Mouse (Mus musculus) hindbrain, embryonic 14.5 days (tissue): Measurements from ENCODE around the gene Stra6. TPM values are rescaled to one million over a fixed set of nuclear protein-coding genes. Genes with fewer than 3 reads are reported as not detected.

Source experiments
- ATAC-seq: fragments of 200-750 bp; cut with Nextera tagmentation; 2 replicates; pipeline ENCODE4 v1.8.0; 2017; ENCODE audit warnings: moderate number of reproducible peaks, mild to moderate bottlenecking, moderate TSS enrichment, moderate library complexity; ENCODE audit not compliant: low FRiP score
- DNase-seq: peaks from one replicate; pipeline ENCODE4 v3.0.0-alpha.2; 2015; ENCODE audit warnings: low spot score
- H3K27ac ChIP-seq: fragments of 300-500 bp; sonication (generic); 2 replicates; pipeline ENCODE4 v1.5.1; 2014; ENCODE audit warnings: mild to moderate bottlenecking, moderate library complexity
- H3K27me3 ChIP-seq: fragments of 300-500 bp; sonication (generic); 2 replicates; pipeline ENCODE4 v1.6.1; 2014; ENCODE audit warnings: mild to moderate bottlenecking, low read length, mixed read lengths; ENCODE audit not compliant: control insufficient read depth, insufficient read depth
- H3K36me3 ChIP-seq: fragments of 300-500 bp; sonication (generic); replicated peaks from 2 replicates; pipeline ENCODE4 v1.6.1; 2014; ENCODE audit not compliant: control insufficient read depth, insufficient read depth
- H3K4me1 ChIP-seq: fragments of 300-500 bp; sonication (generic); replicated peaks from 2 replicates; pipeline ENCODE4 v1.6.1; 2014; ENCODE audit warnings: antibody characterized with exemption, low read length, mixed read lengths; ENCODE audit not compliant: control insufficient read depth, insufficient read depth
- H3K4me2 ChIP-seq: fragments of 300-500 bp; sonication (generic); replicated peaks from 2 replicates; pipeline ENCODE4 v1.6.1; 2014; ENCODE audit warnings: mild to moderate bottlenecking, moderate library complexity
- H3K4me3 ChIP-seq: fragments of 300-500 bp; sonication (generic); replicated peaks from 2 replicates; pipeline ENCODE4 v1.5.1; 2014; ENCODE audit warnings: mild to moderate bottlenecking, low read length
- H3K9ac ChIP-seq: fragments of 300-500 bp; sonication (generic); 2 replicates; pipeline ENCODE4 v1.6.1; 2014
- H3K9me3 ChIP-seq: fragments of 300-500 bp; sonication (generic); 2 replicates; pipeline ENCODE4 v1.6.1; 2016; ENCODE audit warnings: low read length; ENCODE audit not compliant: control insufficient read depth
- WGBS: fragments of 180-500 bp; shearing (Covaris S2); extraction: QIAGEN DNeasy Blood & Tissue Kit; methylation state at CpG from one replicate; pipeline ENCODE4 v1.1.7; 2014; 5-methylcytosine and 5-hydroxymethylcytosine counted together
- polyA plus RNA-seq: library from polyadenylated mRNA; unstranded; fragments of >200 nt; fragmentation: Nextera tagmentation; extraction: Ambion mirVana; gene quantifications from 2 replicates; pipeline ENCODE4 v1.2.1, GENCODE M21; 2014

Stra6 gene
- polyA plus RNA-seq, 1 experiment from 2014 or later: 22.1 TPM

- no peak overlapping the region for H3K9ac ChIP-seq
- H3K27ac ChIP-seq: no peak overlapping the region
- H3K27me3 ChIP-seq: no peaks in the 10 kb centered on the region
- no peak overlapping the region for H3K4me3 ChIP-seq
- DNase-seq (no peak), ATAC-seq (no peak)
- no peaks in the 10 kb centered on the region for H3K9me3 ChIP-seq
- H3K36me3 ChIP-seq: no peaks in the 10 kb centered on the region
- WGBS: 84% methylated on average over 5 of the region's 5 CpGs
- no peak overlapping the region for H3K4me2 ChIP-seq
- H3K4me1 ChIP-seq: no peaks in the 10 kb centered on the region
Measured at GRCm38 (mm10) chr9:58031895-58032294, 31.7 kb upstream of the Stra6 start.

- Histone ChIP-seq H3K4me2 (no peak overlapping the region), H3K9me3 (no peaks in the 10 kb centered on the region), H3K27me3 (peaks cover 8% of the 10 kb centered on the region), H3K9ac (no peak overlapping the region), H3K4me1 (0 out of 2 replicates have a peak, but pooled peaks cover 5% of the 10 kb centered on the region), H3K36me3 (no peaks in the 10 kb centered on the region), H3K4me3 (no peak overlapping the region), H3K27ac (no peak overlapping the region)
- WGBS: 78% methylated on average over 2 of the region's 2 CpGs
- ATAC-seq: no peak
- no peak for DNase-seq
Measured at GRCm38 (mm10) chr9:58035519-58035918, 28.1 kb upstream of the Stra6 start.

GRCm38 (mm10) chr9:58035951-58036698, 27.5 kb upstream of the Stra6 start:
- DNase-seq (no peak), ATAC-seq (no peak)
- no peak overlapping the region for H3K4me2 ChIP-seq
- no peak overlapping the region for H3K27ac ChIP-seq
- peaks cover 11% of the 10 kb centered on the region for H3K4me1 ChIP-seq
- H3K36me3 ChIP-seq: no peaks in the 10 kb centered on the region
- H3K9ac ChIP-seq: no peak overlapping the region
- H3K27me3 ChIP-seq: peaks cover 8% of the 10 kb centered on the region
- no peak overlapping the region for H3K4me3 ChIP-seq
- 79% methylated on average over 7 of the region's 7 CpGs for WGBS
- no peaks in the 10 kb centered on the region for H3K9me3 ChIP-seq

- WGBS: 77% methylated on average over 4 of the region's 4 CpGs
- H3K36me3 ChIP-seq: no peaks in the 10 kb centered on the region
- no peak overlapping the region for H3K4me2 ChIP-seq
- H3K27me3 ChIP-seq: peaks cover 8% of the 10 kb centered on the region
- H3K4me1 ChIP-seq: peaks cover 19% of the 10 kb centered on the region
- DNase-seq (no peak), ATAC-seq (no peak)
- H3K27ac ChIP-seq: no peak overlapping the region
- H3K9me3 ChIP-seq: no peaks in the 10 kb centered on the region
- H3K9ac ChIP-seq: no peak overlapping the region
- H3K4me3 ChIP-seq: no peak overlapping the region
Measured at GRCm38 (mm10) chr9:58036961-58037360, 26.6 kb upstream of the Stra6 start.

GRCm38 (mm10) chr9:58038500-58039168, 25.0 kb upstream of the Stra6 start:
- Histone ChIP-seq H3K4me3 (no peak overlapping the region), H3K4me1 (peaks cover 34% of the 10 kb centered on the region), H3K9ac (0 out of 2 replicates have a peak overlapping the region, but pooled peaks have one; percentile 20), H3K27me3 (peaks cover 8% of the 10 kb centered on the region), H3K9me3 (no peaks in the 10 kb centered on the region), H3K27ac (no peak overlapping the region), H3K36me3 (no peaks in the 10 kb centered on the region), H3K4me2 (no peak overlapping the region)
- DNase-seq: peak; percentile 87
- peak; percentile 73 for ATAC-seq
- WGBS: 26% methylated on average over 19 of the region's 19 CpGs

- 28% methylated on average over 4 of the region's 4 CpGs for WGBS
- Histone ChIP-seq H3K9me3 (no peaks in the 10 kb centered on the region), H3K4me2 (no peak overlapping the region), H3K9ac (no peak overlapping the region), H3K27me3 (peaks cover 8% of the 10 kb centered on the region), H3K4me1 (peaks cover 57% of the 10 kb centered on the region), H3K36me3 (no peaks in the 10 kb centered on the region), H3K27ac (peak overlapping the region; percentile 27; the same call in 1 of the 2 replicates), H3K4me3 (no peak overlapping the region)
- DNase-seq (no peak), ATAC-seq (no peak)
Measured at GRCm38 (mm10) chr9:58040977-58041376, 22.6 kb upstream of the Stra6 start.

- H3K4me1 ChIP-seq: peaks cover 58% of the 10 kb centered on the region
- ATAC-seq (no peak), DNase-seq (no peak)
- no peaks in the 10 kb centered on the region for H3K36me3 ChIP-seq
- no peak overlapping the region for H3K27ac ChIP-seq
- WGBS: 23% methylated on average over 10 of the region's 10 CpGs
- H3K4me2 ChIP-seq: no peak overlapping the region
- peak overlapping the region; percentile 28; the same call in 1 of the 2 replicates for H3K9ac ChIP-seq
- peaks cover 7% of the 10 kb centered on the region for H3K27me3 ChIP-seq
- H3K4me3 ChIP-seq: no peak overlapping the region
- H3K9me3 ChIP-seq: no peaks in the 10 kb centered on the region
Measured at GRCm38 (mm10) chr9:58042391-58042790, 21.2 kb upstream of the Stra6 start.

- no peak for ATAC-seq
- 0 out of 2 replicates have a peak overlapping the region, but pooled peaks have one; percentile 28 for H3K27ac ChIP-seq
- H3K4me1 ChIP-seq: peaks cover 70% of the 10 kb centered on the region
- H3K9me3 ChIP-seq: no peaks in the 10 kb centered on the region
- 47% methylated on average over 10 of the region's 10 CpGs for WGBS
- no peak for DNase-seq
- no peak overlapping the region for H3K4me3 ChIP-seq
- H3K9ac ChIP-seq: no peak overlapping the region
- no peaks in the 10 kb centered on the region for H3K36me3 ChIP-seq
- H3K27me3 ChIP-seq: no peaks in the 10 kb centered on the region
- H3K4me2 ChIP-seq: no peak overlapping the region
Measured at GRCm38 (mm10) chr9:58043496-58044017, 20.0 kb upstream of the Stra6 start.

- H3K9ac ChIP-seq: no peak overlapping the region
- WGBS: 11% methylated on average over 10 of the region's 10 CpGs
- H3K4me2 ChIP-seq: no peak overlapping the region
- no peaks in the 10 kb centered on the region for H3K36me3 ChIP-seq
- ATAC-seq (peak; percentile 29; the same call in 1 of the 2 replicates), DNase-seq (peak; percentile 53)
- H3K27me3 ChIP-seq: no peaks in the 10 kb centered on the region
- no peaks in the 10 kb centered on the region for H3K9me3 ChIP-seq
- peaks cover 78% of the 10 kb centered on the region for H3K4me1 ChIP-seq
- peak overlapping the region; percentile 28; the same call in 1 of the 2 replicates for H3K27ac ChIP-seq
- H3K4me3 ChIP-seq: no peak overlapping the region
Measured at GRCm38 (mm10) chr9:58044828-58045227, 18.8 kb upstream of the Stra6 start.
